Mouse (Mus musculus) erythroblast, embryonic 14.5 days (primary cell): ENCODE results near the gene Btbd9.

ENCODE experiments used
- GATA1 ChIP-seq: IDR thresholded peaks from 2 replicates; pipeline ENCODE4 v1.6.1; 2012; ENCODE audit warnings: low read length, inconsistent platforms, mixed read lengths
- TAL1 ChIP-seq: IDR thresholded peaks from 3 replicates; pipeline ENCODE4 v1.6.1; 2012; ENCODE audit warnings: low read length, inconsistent platforms, mixed read lengths

DNA sequence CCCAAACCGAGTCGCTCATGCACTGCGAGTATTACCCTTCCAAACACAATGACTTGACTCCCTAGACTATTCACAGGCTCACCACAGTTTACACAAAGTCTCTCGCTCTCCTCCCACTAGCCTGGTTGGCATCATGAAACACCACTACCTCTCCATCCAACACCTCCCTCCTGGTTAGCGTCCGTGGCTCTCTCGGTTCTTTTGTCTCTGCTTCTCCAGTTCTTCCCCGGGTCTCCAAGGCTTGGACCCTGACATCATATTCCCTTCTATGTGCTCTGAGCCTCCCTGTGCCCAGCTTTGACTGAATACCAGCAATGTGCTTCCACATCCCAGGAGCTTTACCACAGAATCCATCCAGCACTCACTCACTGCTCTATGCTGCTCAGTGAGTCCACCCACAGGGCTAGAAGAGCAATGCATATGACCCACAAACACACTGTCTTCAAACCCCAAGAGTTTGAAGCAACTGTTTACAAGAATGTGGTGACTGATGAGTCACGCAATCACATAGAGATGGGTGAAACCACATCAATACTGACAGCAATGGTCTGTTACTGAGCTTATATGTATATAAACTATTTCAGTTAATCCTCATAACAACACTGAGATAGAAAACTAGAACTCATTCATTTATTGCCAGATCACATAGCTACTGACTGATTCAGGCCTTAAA is 53.7 kb downstream of the Btbd9 start:
- TF ChIP-seq GATA1 (no peak), TAL1 (no peak)
